Mouse (Mus musculus) gastrocnemius, postnatal 36 days (tissue): Measurements from ENCODE around the gene Smyd3. TPM values are rescaled to one million over a fixed set of nuclear protein-coding genes. Genes with fewer than 3 reads are reported as not detected.
A peak's percentile ranks its signal among the peaks of the same experiment; 100 is the strongest.

ENCODE experiments used
- DNase-seq, 2 experiments: peaks; one replicate each; pipeline ENCODE4 v3.0.0; 2022
- intact Hi-C: fragments of 180-260 bp; cut with DNase I; formaldehyde crosslinking; loops from one replicate; pipeline ENCODE4 v1.15.1; 2025
- total RNA-seq, 2 experiments: library from RNA; stranded (reverse); gene quantifications; 2 replicates each; pipeline ENCODE4 v1.2.3; 2021

Smyd3 gene
- total RNA-seq, 2 experiments from 2014 or later = 3.4 to 4.6 TPM

GRCm38 (mm10) chr1:179052545-179053180 lies 465.2 kb downstream of the Smyd3 start:
- no peak for DNase-seq
- intact Hi-C loops = no loop called here

- intact Hi-C loops = no loop called here
- no peak for DNase-seq
Observed at GRCm38 (mm10) chr1:179047931-179048596, 469.8 kb downstream of the Smyd3 start.

GRCm38 (mm10) chr1:179045856-179046714 lies 471.8 kb downstream of the Smyd3 start:
- DNase-seq = no peak
- intact Hi-C loops = no loop called here

- DNase-seq = no peak
- intact Hi-C loops = no loop called here
Observed at GRCm38 (mm10) chr1:179044165-179044564, 473.7 kb downstream of the Smyd3 start.

GRCm38 (mm10) chr1:179043644-179044043 lies 474.2 kb downstream of the Smyd3 start:
- no peak for DNase-seq
- intact Hi-C loops = no loop called here

GRCm38 (mm10) chr1:179041905-179042337 lies 475.9 kb downstream of the Smyd3 start:
- DNase-seq = no peak
- intact Hi-C loops = no loop called here

GRCm38 (mm10) chr1:179041231-179041904 lies 476.5 kb downstream of the Smyd3 start:
- no peak for DNase-seq
- intact Hi-C loops = no loop called here

GRCm38 (mm10) chr1:179038801-179039200 lies 479.0 kb downstream of the Smyd3 start:
- no peak for DNase-seq
- intact Hi-C loops = no loop called here

GRCm38 (mm10) chr1:179032947-179033346 lies 484.9 kb downstream of the Smyd3 start:
- no peak for DNase-seq
- intact Hi-C loops = no loop called here

GRCm38 (mm10) chr1:179031581-179031980 lies 486.3 kb downstream of the Smyd3 start:
- DNase-seq = no peak

GRCm38 (mm10) chr1:179026614-179027013 lies 491.2 kb downstream of the Smyd3 start:
- intact Hi-C loops = no loop called here
- no peak for DNase-seq

More at GRCm38 (mm10) chr1:179031581-179031980, 486.3 kb downstream of the Smyd3 start:
- intact Hi-C loops = no loop called here

- DNase-seq = no peak
- intact Hi-C loops = no loop called here
Observed at GRCm38 (mm10) chr1:179025169-179025568, 492.7 kb downstream of the Smyd3 start.

- intact Hi-C loops = no loop called here
- DNase-seq = no peak
Observed at GRCm38 (mm10) chr1:179023486-179023885, 494.4 kb downstream of the Smyd3 start.

- DNase-seq = no peak
- intact Hi-C loops = loop anchor here (10.0 kb wide), 1 partner anchor 87 kb away; no protein-coding TSS in a partner anchor
Observed at GRCm38 (mm10) chr1:179017428-179017827, 500.4 kb downstream of the Smyd3 start.

GRCm38 (mm10) chr1:179013021-179013420 lies 504.8 kb downstream of the Smyd3 start:
- DNase-seq = no peak
- intact Hi-C loops = loop anchor here (10.0 kb wide), 1 partner anchor 92 kb away; no protein-coding TSS in a partner anchor

GRCm38 (mm10) chr1:179012273-179012672 lies 505.6 kb downstream of the Smyd3 start:
- DNase-seq = peak; percentile 55 to 57
- intact Hi-C loops = loop anchor here (10.0 kb wide), 1 partner anchor 93 kb away; no protein-coding TSS in a partner anchor

- intact Hi-C loops = loop anchor here (10.0 kb wide), 1 partner anchor 94 kb away; no protein-coding TSS in a partner anchor
Observed at GRCm38 (mm10) chr1:179010756-179011155, 507.1 kb downstream of the Smyd3 start.

GRCm38 (mm10) chr1:179009911-179010310 lies 507.9 kb downstream of the Smyd3 start:
- DNase-seq = no peak
- intact Hi-C loops = loop anchor here (10.0 kb wide), 1 partner anchor 95 kb away; no protein-coding TSS in a partner anchor

More at GRCm38 (mm10) chr1:179010756-179011155, 507.1 kb downstream of the Smyd3 start:
- DNase-seq = no peak

- no peak for DNase-seq
- intact Hi-C loops = no loop called here
Observed at GRCm38 (mm10) chr1:179004133-179004866, 513.5 kb downstream of the Smyd3 start.
